Mouse (Mus musculus) hindlimb bud, embryonic 11.5 days (tissue): Measurements from ENCODE around the gene Fam102a.

Source experiments
- DNase-seq: peaks from one replicate; pipeline ENCODE4 v3.0.0-alpha.2; 2012; ENCODE audit warnings: low read depth, low spot score; ENCODE audit errors: extremely low spot score

Fam102a gene

GRCm38 (mm10) chr2:32512592-32512991 lies 22.5 kb upstream of the Fam102a start:
- DNase-seq = no peak

DNA sequence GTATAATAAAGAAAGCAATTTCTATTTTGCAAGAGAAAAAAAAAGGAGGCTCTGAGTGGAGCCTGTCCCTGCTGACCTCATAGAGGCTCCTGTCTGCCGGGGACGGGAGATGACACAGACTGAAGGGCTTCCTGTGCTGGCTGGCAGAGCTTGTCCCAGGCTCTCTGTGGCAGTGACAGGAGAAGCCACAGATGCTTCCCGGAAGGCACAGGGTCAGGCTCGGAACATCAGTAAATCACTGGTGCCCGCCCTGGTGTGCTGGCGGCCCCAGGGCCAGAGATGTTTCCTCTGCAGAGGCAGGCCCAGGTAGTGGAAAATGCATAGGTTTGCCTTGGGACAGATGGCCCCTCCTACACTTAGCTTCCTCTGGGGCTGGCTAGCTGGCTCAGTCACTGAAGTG lies 20.8 kb upstream of the Fam102a start:
- DNase-seq = no peak

DNA sequence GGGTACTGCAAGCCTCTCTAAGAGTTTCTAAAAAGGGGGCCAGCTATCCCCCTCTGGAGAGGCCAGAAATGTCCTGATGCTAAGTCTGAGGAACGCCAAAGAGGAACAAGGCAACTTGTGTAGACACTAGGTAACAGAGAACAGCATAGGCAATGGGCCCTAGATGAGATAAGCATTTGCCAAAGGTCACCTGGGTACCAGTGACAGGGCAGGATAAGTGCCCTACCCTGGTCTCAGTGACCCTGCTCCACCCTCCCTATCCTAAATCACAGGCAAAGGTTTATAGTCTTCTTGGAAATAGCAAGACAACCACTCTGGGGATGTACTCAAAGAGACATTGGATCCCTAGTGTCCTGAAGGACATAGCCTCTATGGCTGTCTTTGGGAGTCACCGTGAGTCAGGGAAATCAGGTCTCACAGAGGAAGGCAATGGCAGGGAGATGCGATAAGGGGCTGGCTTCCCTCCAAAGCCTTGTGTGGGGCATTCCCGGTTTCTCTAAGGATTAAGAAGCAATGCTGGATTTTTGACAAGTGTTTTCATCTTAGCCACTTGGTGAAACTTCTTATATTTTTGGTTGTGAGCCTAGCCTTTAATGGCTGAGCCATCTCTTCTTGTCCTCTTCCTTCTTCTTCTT lies 17.8 kb upstream of the Fam102a start:
- DNase-seq = no peak

- DNase-seq = no peak
Measured at GRCm38 (mm10) chr2:32520034-32520990, 14.8 kb upstream of the Fam102a start.

- DNase-seq = no peak
Measured at GRCm38 (mm10) chr2:32524536-32525031, 10.5 kb upstream of the Fam102a start.

GRCm38 (mm10) chr2:32525816-32526215 lies 9.3 kb upstream of the Fam102a start:
- no peak for DNase-seq

- no peak for DNase-seq
Measured at GRCm38 (mm10) chr2:32527468-32527966, 7.6 kb upstream of the Fam102a start.

DNA sequence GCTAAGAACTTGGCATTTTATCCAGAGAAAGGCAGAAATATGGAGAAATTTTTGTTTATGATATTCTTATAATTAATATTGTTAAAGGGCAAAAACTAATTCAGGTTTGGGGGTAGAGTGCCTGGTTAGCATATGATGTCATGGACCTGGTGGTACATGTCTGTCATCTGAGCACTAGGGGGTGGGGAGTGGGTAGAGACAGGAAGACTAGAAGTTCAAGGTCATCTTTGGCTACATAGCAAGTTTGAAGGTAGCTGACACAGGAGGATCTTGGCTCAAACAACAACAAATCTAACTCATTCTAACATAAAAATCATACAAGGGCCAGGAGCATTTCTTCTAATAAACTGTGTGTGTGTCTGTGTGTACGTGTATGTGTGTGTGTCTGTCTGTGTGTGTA lies 6.8 kb upstream of the Fam102a start:
- no peak for DNase-seq

DNA sequence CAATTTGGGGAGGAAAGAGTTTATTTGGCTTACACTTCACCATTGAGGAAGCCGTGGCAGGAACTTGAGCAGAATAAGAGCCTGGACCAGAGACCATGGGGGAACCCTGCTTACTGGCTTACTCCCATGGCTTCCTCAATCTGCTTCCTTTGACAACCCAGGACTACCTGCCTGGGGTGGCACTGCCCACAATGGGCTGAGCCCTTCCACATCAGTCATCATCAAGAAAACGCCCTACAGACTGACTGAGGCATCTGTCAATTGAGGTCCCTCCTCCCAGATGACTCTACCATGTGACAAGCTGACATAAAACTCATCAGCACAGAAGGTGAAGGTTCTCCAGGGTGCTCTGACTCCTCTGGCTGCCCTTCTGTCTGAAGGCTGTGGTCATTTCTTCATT lies 4.7 kb upstream of the Fam102a start:
- no peak for DNase-seq

DNA sequence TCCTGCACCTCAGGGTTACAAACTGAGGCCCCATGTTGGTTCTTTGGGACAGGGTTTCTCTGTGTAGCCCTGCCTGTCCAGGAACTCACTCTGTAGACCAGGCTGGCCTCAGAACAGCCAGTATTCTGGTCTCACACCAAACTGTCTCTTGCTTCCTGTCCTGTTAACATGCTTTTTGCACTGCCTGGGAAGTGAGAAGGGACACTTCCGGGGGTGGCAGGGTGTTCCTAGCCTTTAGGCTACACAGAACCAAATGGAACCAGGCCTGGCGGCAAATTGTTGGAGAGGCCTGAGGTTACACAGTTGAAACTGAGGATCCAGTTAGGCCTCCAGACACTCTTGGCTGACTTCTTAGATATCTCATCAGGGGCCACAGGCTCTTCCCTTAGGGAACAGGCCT lies 2.0 kb upstream of the Fam102a start:
- no peak for DNase-seq

GRCm38 (mm10) chr2:32534061-32534732 lies 935 bp upstream of the Fam102a start:
- no peak for DNase-seq

GRCm38 (mm10) chr2:32535501-32535991 lies 414 bp downstream of the Fam102a start:
- no peak for DNase-seq

- DNase-seq = no peak
Measured at GRCm38 (mm10) chr2:32536086-32536633, 1.0 kb downstream of the Fam102a start.

DNA sequence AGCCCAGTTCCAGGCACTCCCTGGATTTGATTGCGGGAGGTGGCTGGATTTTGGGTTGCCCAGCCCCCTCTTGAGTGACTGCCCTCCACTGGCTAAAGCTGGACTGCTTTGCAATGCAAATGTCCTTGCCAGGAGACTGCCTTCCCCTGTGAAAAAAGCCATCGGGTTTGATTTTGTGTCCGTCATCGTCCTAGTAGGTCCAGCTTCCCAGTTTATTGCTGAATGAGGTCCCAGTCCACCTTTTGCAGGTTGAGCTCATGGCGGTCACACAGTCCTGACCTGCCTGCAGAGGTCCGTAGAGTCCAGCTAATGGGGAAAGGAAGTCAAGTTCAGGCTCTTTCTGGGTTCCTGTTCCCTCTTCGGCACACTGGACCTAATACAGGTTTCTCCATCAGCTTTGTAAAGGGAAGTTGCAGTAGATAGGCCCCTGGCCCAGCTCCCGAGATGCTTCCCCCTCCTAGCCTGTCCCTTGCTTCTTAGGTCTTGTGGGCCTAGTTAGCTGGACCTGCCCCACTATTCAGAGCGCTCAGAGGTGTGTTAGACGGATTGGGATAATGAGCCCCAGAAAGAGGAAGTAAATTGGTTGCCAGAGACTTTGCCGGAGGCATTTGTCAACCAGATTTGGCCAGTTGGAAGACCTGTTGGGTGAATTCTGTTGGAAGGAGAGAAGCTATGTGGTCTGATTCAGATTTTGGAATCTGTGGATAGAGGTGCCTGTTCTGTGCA lies 1.7 kb downstream of the Fam102a start:
- DNase-seq = no peak

GRCm38 (mm10) chr2:32537360-32537905 lies 2.3 kb downstream of the Fam102a start:
- no peak for DNase-seq

GRCm38 (mm10) chr2:32537941-32538340 lies 2.8 kb downstream of the Fam102a start:
- DNase-seq = no peak

DNA sequence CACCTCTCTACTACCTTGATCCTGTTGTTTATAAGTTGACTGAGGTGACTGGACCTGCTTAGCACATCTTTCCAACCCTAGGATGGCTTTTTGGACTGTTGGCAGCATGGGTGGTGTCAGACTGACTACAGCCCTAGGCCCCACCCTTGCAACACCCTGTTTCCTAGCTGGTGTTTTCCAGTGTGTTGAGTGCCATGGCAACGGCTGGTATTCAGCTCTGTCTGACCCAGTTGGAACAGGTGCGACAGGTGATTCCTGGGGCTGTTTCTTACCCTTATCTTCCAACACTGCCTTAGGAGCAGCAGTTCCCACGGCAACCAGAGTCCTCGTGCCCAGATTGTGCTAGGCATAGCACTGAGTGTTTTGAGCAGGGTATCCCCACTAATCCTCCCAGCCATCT lies 3.3 kb downstream of the Fam102a start:
- DNase-seq = no peak

DNA sequence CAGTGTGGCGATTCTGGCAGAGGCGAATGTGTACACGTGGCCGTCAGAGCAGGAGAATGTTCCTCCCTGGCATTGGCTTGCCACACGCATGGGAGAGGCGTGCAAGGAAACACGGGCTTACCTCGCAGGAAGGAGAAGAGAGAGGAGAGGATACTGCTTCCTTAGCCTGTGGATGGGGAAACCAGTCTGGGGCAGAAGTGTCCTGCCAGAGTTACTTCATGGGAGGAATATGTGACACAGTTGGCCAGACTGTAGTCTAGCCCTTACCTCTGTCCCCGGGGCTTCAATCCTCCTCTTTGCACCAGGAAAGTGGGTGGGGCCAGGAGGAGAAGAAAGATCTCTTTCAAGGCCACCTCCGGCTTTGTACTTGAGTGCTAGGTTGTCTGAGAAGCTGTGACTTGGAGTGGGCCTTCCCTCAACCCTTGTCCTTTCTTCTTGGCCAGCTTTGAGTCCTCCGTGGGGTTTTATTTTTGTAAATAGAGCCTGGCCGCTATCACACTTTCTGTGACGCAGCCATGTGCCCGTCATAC lies 4.4 kb downstream of the Fam102a start:
- no peak for DNase-seq

GRCm38 (mm10) chr2:32541333-32541908 lies 6.3 kb downstream of the Fam102a start:
- no peak for DNase-seq
